Mouse (Mus musculus) intestine, postnatal 0 days (tissue): ENCODE measurements at regions not wholly inside any gene's neighbourhood (a gene's known extent, or its start where the extent isn't known, plus 50 kb on each side); places are given as distances from the start of the nearest gene placed in this dataset.

Experiments used
- ATAC-seq: fragments of 200-750 bp; cut with Nextera tagmentation; 2 replicates; pipeline ENCODE4 v1.8.0; 2017; ENCODE audit warnings: mild to moderate bottlenecking, moderate TSS enrichment, moderate library complexity
- H3K27ac ChIP-seq: fragments of 300-500 bp; sonication (generic); 2 replicates; pipeline ENCODE4 v1.5.1; 2014; ENCODE audit warnings: mild to moderate bottlenecking, low read depth, low read length, moderate library complexity
- H3K27me3 ChIP-seq: fragments of 300-500 bp; sonication (generic); replicated peaks from 2 replicates; pipeline ENCODE4 v1.6.1; 2014; ENCODE audit warnings: low read length, mixed read lengths; ENCODE audit not compliant: control insufficient read depth, insufficient read depth
- H3K36me3 ChIP-seq: fragments of 300-500 bp; sonication (generic); 2 replicates; pipeline ENCODE4 v1.6.1; 2014; ENCODE audit warnings: mild to moderate bottlenecking, moderate library complexity; ENCODE audit not compliant: control insufficient read depth, insufficient read depth
- H3K4me1 ChIP-seq: fragments of 300-500 bp; sonication (generic); replicated peaks from 2 replicates; pipeline ENCODE4 v1.6.1; 2014; ENCODE audit warnings: antibody characterized with exemption, low read length, mixed read lengths; ENCODE audit not compliant: control insufficient read depth, insufficient read depth
- H3K4me2 ChIP-seq: fragments of 300-500 bp; sonication (generic); replicated peaks from 2 replicates; pipeline ENCODE4 v1.6.1; 2014; ENCODE audit warnings: low read depth, mild to moderate bottlenecking, moderate library complexity
- H3K4me3 ChIP-seq: fragments of 300-500 bp; sonication (generic); 2 replicates; pipeline ENCODE4 v1.5.1; 2014; ENCODE audit warnings: low read depth, low read length
- H3K9ac ChIP-seq: fragments of 300-500 bp; sonication (generic); 2 replicates; pipeline ENCODE4 v1.6.1; 2014; ENCODE audit warnings: mild to moderate bottlenecking, low read depth, low read length
- H3K9me3 ChIP-seq: fragments of 300-500 bp; sonication (generic); 2 replicates; pipeline ENCODE4 v1.6.1; 2016; ENCODE audit warnings: mixed run types; ENCODE audit not compliant: control insufficient read depth
- CTCF ChIP-seq: sonication (generic); IDR thresholded peaks from 2 replicates; pipeline ENCODE4 v1.5.1; 2016; ENCODE audit warnings: low read depth, mild to moderate bottlenecking, control low read depth, antibody characterized with exemption, moderate library complexity
- WGBS: fragments of 180-500 bp; shearing (Covaris S2); extraction: QIAGEN DNeasy Blood & Tissue Kit; methylation state at CpG from one replicate; pipeline ENCODE4 v1.1.7; 2014; 5-methylcytosine and 5-hydroxymethylcytosine counted together

- TF ChIP-seq CTCF, result no peak
- ATAC-seq, result no peak
Observed at GRCm38 (mm10) chrX:12927797-12928589, 143.3 kb upstream of the Usp9x start.

GRCm38 (mm10) chrX:12924705-12925644 lies 146.3 kb upstream of the Usp9x start:
- Histone ChIP-seq H3K9me3 (no peaks in the 10 kb centered on the region), H3K27ac (no peak overlapping the region), H3K9ac (no peak overlapping the region), H3K36me3 (no peaks in the 10 kb centered on the region), H3K27me3 (no peaks in the 10 kb centered on the region), H3K4me3 (no peak overlapping the region), H3K4me2 (no peak overlapping the region), H3K4me1 (no peaks in the 10 kb centered on the region)
- ATAC-seq, result peak; percentile 79
- WGBS, result 66% methylated on average over 10 of the region's 10 CpGs
- peak; percentile 48 for TF ChIP-seq CTCF

More at GRCm38 (mm10) chrX:12927797-12928589, 143.3 kb upstream of the Usp9x start:
- Histone ChIP-seq H3K9ac (no peak overlapping the region), H3K4me2 (no peak overlapping the region), H3K4me1 (no peaks in the 10 kb centered on the region), H3K27me3 (no peaks in the 10 kb centered on the region), H3K9me3 (no peaks in the 10 kb centered on the region), H3K36me3 (no peaks in the 10 kb centered on the region), H3K4me3 (no peak overlapping the region), H3K27ac (no peak overlapping the region)
- 59% methylated on average over 11 of the region's 11 CpGs for WGBS

GRCm38 (mm10) chrX:12919576-12919975 lies 151.7 kb upstream of the Usp9x start:
- Histone ChIP-seq H3K9ac (no peak overlapping the region), H3K4me1 (no peaks in the 10 kb centered on the region), H3K27ac (no peak overlapping the region), H3K36me3 (no peaks in the 10 kb centered on the region), H3K9me3 (no peaks in the 10 kb centered on the region), H3K4me3 (no peak overlapping the region), H3K4me2 (no peak overlapping the region), H3K27me3 (no peaks in the 10 kb centered on the region)
- ATAC-seq, result no peak
- TF ChIP-seq CTCF, result peak; percentile 53
- WGBS, result 31% methylated on average over 3 of the region's 3 CpGs

- Histone ChIP-seq H3K27ac (no peak overlapping the region), H3K9me3 (no peaks in the 10 kb centered on the region), H3K4me3 (no peak overlapping the region), H3K4me2 (peak overlapping the region; percentile 30; the same call in 1 of the 2 replicates), H3K9ac (no peak overlapping the region), H3K36me3 (no peaks in the 10 kb centered on the region), H3K27me3 (no peaks in the 10 kb centered on the region), H3K4me1 (no peaks in the 10 kb centered on the region)
- WGBS, result 29% methylated on average over 13 of the region's 13 CpGs
- peak; percentile 21; the same call in 1 of the 2 replicates for TF ChIP-seq CTCF
- ATAC-seq, result peak; percentile 51; the same call in 1 of the 2 replicates
Observed at GRCm38 (mm10) chrX:12917105-12917504, 154.2 kb upstream of the Usp9x start.

- no peak for ATAC-seq
Observed at GRCm38 (mm10) chrX:12916684-12917083, 154.6 kb upstream of the Usp9x start.

GRCm38 (mm10) chrX:12900256-12900655 lies 138.4 kb upstream of the Med14 start:
- no peaks in the 10 kb centered on the region for H3K36me3 ChIP-seq
- no peak overlapping the region for H3K4me2 ChIP-seq
- ATAC-seq, result no peak
- no peaks in the 10 kb centered on the region for H3K4me1 ChIP-seq
- 80% methylated on average over 7 of the region's 7 CpGs for WGBS
- H3K9me3 ChIP-seq, result no peaks in the 10 kb centered on the region
- H3K9ac ChIP-seq, result no peak overlapping the region
- no peak overlapping the region for H3K4me3 ChIP-seq
- no peak overlapping the region for H3K27ac ChIP-seq
- TF ChIP-seq CTCF, result no peak
- no peaks in the 10 kb centered on the region for H3K27me3 ChIP-seq

More at GRCm38 (mm10) chrX:12916684-12917083, 154.6 kb upstream of the Usp9x start:
- no peak for TF ChIP-seq CTCF
- 37% methylated on average over 11 of the region's 11 CpGs for WGBS
- Histone ChIP-seq H3K4me2 (peak overlapping the region; percentile 30; the same call in 1 of the 2 replicates), H3K36me3 (no peaks in the 10 kb centered on the region), H3K27me3 (no peaks in the 10 kb centered on the region), H3K27ac (no peak overlapping the region), H3K9ac (no peak overlapping the region), H3K9me3 (no peaks in the 10 kb centered on the region), H3K4me1 (no peaks in the 10 kb centered on the region), H3K4me3 (no peak overlapping the region)
